Mouse (Mus musculus): Measurements from ENCODE around the gene Plcb3. TPM values are rescaled to one million over a fixed set of nuclear protein-coding genes. Genes with fewer than 3 reads are reported as not detected.
A peak's percentile ranks its signal among the peaks of the same experiment; 100 is the strongest.

Plcb3 gene
- polyA plus RNA-seq, 1 experiment from 2014 or later, result 14.8 TPM

DNA sequence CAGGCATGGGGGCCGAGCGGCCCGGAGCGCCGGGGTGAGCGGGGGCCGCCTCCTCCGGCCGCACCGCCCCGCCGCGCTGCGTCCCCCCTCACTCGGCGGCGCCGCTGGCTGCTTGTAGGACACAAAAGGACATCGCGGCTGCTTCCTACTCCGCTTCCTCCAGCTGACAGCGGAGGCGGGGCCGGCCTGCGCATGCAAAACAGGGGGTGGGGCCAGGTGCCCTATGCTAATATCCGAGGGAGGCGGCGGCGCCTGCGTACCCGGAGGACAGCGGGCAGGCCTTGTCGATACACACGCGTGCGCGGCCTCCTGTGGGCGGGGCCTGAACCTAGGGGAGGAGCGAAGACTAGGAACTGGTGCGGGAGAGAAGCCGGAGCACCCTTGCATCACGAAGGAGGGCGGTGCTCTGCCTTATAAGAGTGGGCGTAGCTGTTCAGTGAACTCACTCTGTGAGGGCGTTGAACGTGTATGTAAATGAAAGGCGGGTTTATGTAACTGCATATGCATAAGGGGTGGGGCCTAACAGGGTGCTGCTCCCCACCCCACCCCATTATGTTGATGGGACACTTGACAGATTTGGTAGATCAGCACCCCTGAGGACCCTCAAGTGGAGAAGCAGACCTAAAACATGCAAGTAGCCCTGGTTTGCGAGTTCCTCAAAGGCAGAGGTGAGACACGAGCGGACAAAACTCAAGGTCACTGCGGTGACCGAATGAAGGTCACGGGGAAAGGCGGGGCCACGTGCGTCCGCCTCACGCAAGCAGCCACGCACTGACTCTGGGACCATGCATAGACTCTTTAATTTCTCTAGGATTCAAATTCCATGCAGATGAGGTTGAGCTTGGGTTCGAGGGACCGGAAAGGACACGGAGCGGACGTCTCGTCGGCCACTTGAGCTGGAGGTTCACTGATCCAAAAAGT is 54.4 kb downstream of the Plcb3 start, which contains the start of gene Esrra:
Esrra (minus strand) TSS at position 167 of the 921 bp plus-strand sequence.
- H3K36me3 ChIP-seq (ENCODE audit: control insufficient read depth, insufficient read depth, low read length), result no peaks in the 10 kb centered on the region
- H3K27me3 ChIP-seq (ENCODE audit: control insufficient read depth, insufficient read depth, low read length), result peaks cover 42% of the 10 kb centered on the region
- H3K4me2 ChIP-seq (replicated peaks; ENCODE audit: low read depth, low read length), result peak within 1 kb of the TSS; percentile 93
- peak; percentile 100 for DNase-seq (ENCODE audit: low spot score)
- WGBS, result 1% methylated on average over 59 of the region's 66 CpGs
- H3K4me3 ChIP-seq (ENCODE audit: low read depth, low read length), result peak within 1 kb of the TSS; percentile 71
- no peaks in the 10 kb centered on the region for H3K9me3 ChIP-seq (ENCODE audit: control insufficient read depth, low read length)
- ATAC-seq (ENCODE audit: low FRiP score), result peak; percentile 95
- H3K9ac ChIP-seq (ENCODE audit: low read depth, low read length), result peak within 1 kb of the TSS; percentile 88
- peaks cover 13% of the 10 kb centered on the region; the same call in 1 of the 2 replicates for H3K4me1 ChIP-seq (replicated peaks; ENCODE audit: control insufficient read depth, insufficient read depth, low read length)
- H3K27ac ChIP-seq (ENCODE audit: low read depth, low read length), result peak within 1 kb of the TSS; percentile 92

- Histone ChIP-seq H3K9me3 (ENCODE audit: control insufficient read depth, low read length) (no peaks in the 10 kb centered on the region), H3K4me2 (replicated peaks; ENCODE audit: low read depth, low read length) (peak overlapping the region; percentile 93), H3K4me3 (ENCODE audit: low read depth, low read length) (peak overlapping the region; percentile 71), H3K27ac (ENCODE audit: low read depth, low read length) (peak overlapping the region; percentile 92), H3K27me3 (ENCODE audit: control insufficient read depth, insufficient read depth, low read length) (peaks cover 32% of the 10 kb centered on the region), H3K9ac (ENCODE audit: low read depth, low read length) (peak overlapping the region; percentile 88), H3K36me3 (ENCODE audit: control insufficient read depth, insufficient read depth, low read length) (no peaks in the 10 kb centered on the region), H3K4me1 (replicated peaks; ENCODE audit: control insufficient read depth, insufficient read depth, low read length) (peaks cover 12% of the 10 kb centered on the region; the same call in 1 of the 2 replicates)
- DNase-seq (ENCODE audit: low spot score), result peak; percentile 66
- no peak for ATAC-seq (ENCODE audit: low FRiP score)
- 2% methylated on average over 41 of the region's 48 CpGs for WGBS
Observed at GRCm38 (mm10) chr19:6920741-6921636, 55.3 kb downstream of the Plcb3 start.

GRCm38 (mm10) chr19:6919876-6920740 is 56.2 kb downstream of the Plcb3 start:
- no peak for ATAC-seq (ENCODE audit: low FRiP score)
- DNase-seq (ENCODE audit: low spot score), result peak; percentile 44
- H3K4me3 ChIP-seq (ENCODE audit: low read depth, low read length), result peak overlapping the region; percentile 71
- H3K36me3 ChIP-seq (ENCODE audit: control insufficient read depth, insufficient read depth, low read length), result no peaks in the 10 kb centered on the region
- H3K9me3 ChIP-seq (ENCODE audit: control insufficient read depth, low read length), result no peaks in the 10 kb centered on the region
- peaks cover 8% of the 10 kb centered on the region; the same call in 1 of the 2 replicates for H3K4me1 ChIP-seq (replicated peaks; ENCODE audit: control insufficient read depth, insufficient read depth, low read length)
- WGBS, result 47% methylated on average over 7 of the region's 8 CpGs
- peaks cover 24% of the 10 kb centered on the region for H3K27me3 ChIP-seq (ENCODE audit: control insufficient read depth, insufficient read depth, low read length)
- H3K4me2 ChIP-seq (replicated peaks; ENCODE audit: low read depth, low read length), result peak overlapping the region; percentile 93
- 0 out of 2 replicates have a peak overlapping the region, but pooled peaks have one; percentile 11 for H3K27ac ChIP-seq (ENCODE audit: low read depth, low read length)
- peak overlapping the region; percentile 88; the same call in 1 of the 2 replicates for H3K9ac ChIP-seq (ENCODE audit: low read depth, low read length)

DNA sequence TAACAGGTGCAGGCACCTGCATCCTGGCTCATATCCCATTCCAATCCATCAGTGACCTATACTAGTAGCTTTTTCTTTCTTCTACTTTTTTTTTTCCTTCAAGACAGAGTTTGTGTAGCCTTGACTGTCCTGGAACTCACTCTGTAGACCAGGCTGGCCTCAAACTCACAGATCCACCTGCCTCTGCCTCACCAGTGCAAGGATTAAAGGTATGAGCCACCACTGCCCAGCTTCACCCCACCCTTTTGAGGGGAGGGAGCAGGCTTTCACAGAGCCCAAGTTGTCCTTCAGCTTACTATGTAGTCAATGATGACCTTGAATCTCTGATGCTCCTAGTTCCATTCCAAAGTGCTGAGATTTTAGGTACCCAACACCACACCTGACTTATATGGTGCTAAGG is 56.8 kb downstream of the Plcb3 start:
- no peak overlapping the region for H3K9ac ChIP-seq (ENCODE audit: low read depth, low read length)
- no peaks in the 10 kb centered on the region for H3K36me3 ChIP-seq (ENCODE audit: control insufficient read depth, insufficient read depth, low read length)
- peaks cover 17% of the 10 kb centered on the region for H3K27me3 ChIP-seq (ENCODE audit: control insufficient read depth, insufficient read depth, low read length)
- DNase-seq (ENCODE audit: low spot score) (no peak), ATAC-seq (ENCODE audit: low FRiP score) (no peak)
- H3K27ac ChIP-seq (ENCODE audit: low read depth, low read length), result no peak overlapping the region
- no peaks in the 10 kb centered on the region for H3K9me3 ChIP-seq (ENCODE audit: control insufficient read depth, low read length)
- H3K4me3 ChIP-seq (ENCODE audit: low read depth, low read length), result no peak overlapping the region
- H3K4me1 ChIP-seq (replicated peaks; ENCODE audit: control insufficient read depth, insufficient read depth, low read length), result peaks cover 5% of the 10 kb centered on the region; the same call in 1 of the 2 replicates
- H3K4me2 ChIP-seq (replicated peaks; ENCODE audit: low read depth, low read length), result no peak overlapping the region

DNA sequence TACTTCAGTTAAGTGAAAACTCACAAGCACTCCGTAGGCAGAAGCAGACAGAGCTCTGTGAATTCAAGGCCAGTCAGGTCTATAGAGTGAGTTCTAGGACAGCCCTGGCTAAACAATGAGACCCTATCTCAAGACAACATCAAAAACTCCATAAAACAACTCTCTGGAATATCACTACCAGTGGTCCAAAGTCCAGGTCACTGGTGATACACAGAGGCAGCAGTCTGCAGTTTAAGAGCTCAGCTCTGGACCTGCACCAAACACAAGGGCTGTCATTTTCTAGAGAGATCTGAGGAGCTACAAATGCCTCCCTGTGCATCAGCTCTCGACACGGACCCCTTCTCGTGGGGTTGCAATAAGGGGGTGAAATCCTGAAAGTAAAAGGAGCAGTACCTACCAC is 57.9 kb downstream of the Plcb3 start:
- no peak overlapping the region for H3K4me2 ChIP-seq (replicated peaks; ENCODE audit: low read depth, low read length)

DNA sequence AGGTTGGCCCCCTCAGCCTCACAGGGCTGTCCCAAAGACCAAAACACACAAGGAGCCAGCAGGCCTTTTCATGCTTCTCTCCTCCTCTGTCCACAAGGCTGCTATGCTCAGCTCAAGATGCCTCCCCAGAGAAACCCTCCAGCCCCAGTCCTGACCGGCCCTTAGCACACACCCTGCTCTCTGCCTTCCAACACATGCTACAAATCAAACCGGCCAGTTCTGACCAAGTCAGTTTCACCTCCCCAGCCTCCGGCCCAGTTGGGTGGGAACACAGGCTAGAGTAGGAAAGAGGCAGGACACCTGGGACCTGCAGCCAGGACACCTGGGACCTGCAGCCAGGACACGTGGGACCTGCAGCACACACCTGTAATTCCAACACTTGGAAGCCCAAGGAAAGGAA is 59.8 kb downstream of the Plcb3 start:
- H3K27ac ChIP-seq (ENCODE audit: low read depth, low read length), result no peak overlapping the region
- H3K4me3 ChIP-seq (ENCODE audit: low read depth, low read length), result no peak overlapping the region
- 90% methylated on average over 4 of the region's 4 CpGs for WGBS
- peaks cover 5% of the 10 kb centered on the region; the same call in 1 of the 2 replicates for H3K4me1 ChIP-seq (replicated peaks; ENCODE audit: control insufficient read depth, insufficient read depth, low read length)
- H3K36me3 ChIP-seq (ENCODE audit: control insufficient read depth, insufficient read depth, low read length), result peaks cover 8% of the 10 kb centered on the region; the same call in 1 of the 2 replicates
- H3K9me3 ChIP-seq (ENCODE audit: control insufficient read depth, low read length), result no peaks in the 10 kb centered on the region
- no peak for ATAC-seq (ENCODE audit: low FRiP score)
- H3K9ac ChIP-seq (ENCODE audit: low read depth, low read length), result no peak overlapping the region
- no peak for DNase-seq (ENCODE audit: low spot score)
- no peak overlapping the region for H3K4me2 ChIP-seq (replicated peaks; ENCODE audit: low read depth, low read length)
- no peaks in the 10 kb centered on the region for H3K27me3 ChIP-seq (ENCODE audit: control insufficient read depth, insufficient read depth, low read length)

More for the DNA sequence above, 57.9 kb downstream of the Plcb3 start:
- Histone ChIP-seq H3K9ac (ENCODE audit: low read depth, low read length) (no peak overlapping the region), H3K27me3 (ENCODE audit: control insufficient read depth, insufficient read depth, low read length) (peaks cover 7% of the 10 kb centered on the region), H3K36me3 (ENCODE audit: control insufficient read depth, insufficient read depth, low read length) (peaks cover 3% of the 10 kb centered on the region; the same call in 1 of the 2 replicates), H3K4me3 (ENCODE audit: low read depth, low read length) (no peak overlapping the region), H3K9me3 (ENCODE audit: control insufficient read depth, low read length) (no peaks in the 10 kb centered on the region), H3K27ac (ENCODE audit: low read depth, low read length) (no peak overlapping the region), H3K4me1 (replicated peaks; ENCODE audit: control insufficient read depth, insufficient read depth, low read length) (peaks cover 5% of the 10 kb centered on the region; the same call in 1 of the 2 replicates)
- ATAC-seq (ENCODE audit: low FRiP score) (no peak), DNase-seq (ENCODE audit: low spot score) (no peak)
- WGBS, result 98% methylated on average over 4 of the region's 4 CpGs

GRCm38 (mm10) chr19:6915276-6915675 is 61.0 kb downstream of the Plcb3 start:
- H3K27ac ChIP-seq (ENCODE audit: low read depth, low read length), result no peak overlapping the region
- peaks cover 5% of the 10 kb centered on the region for H3K4me1 ChIP-seq (replicated peaks; ENCODE audit: control insufficient read depth, insufficient read depth, low read length)
- WGBS, result 87% methylated on average over 4 of the region's 4 CpGs
- H3K9ac ChIP-seq (ENCODE audit: low read depth, low read length), result no peak overlapping the region
- H3K36me3 ChIP-seq (ENCODE audit: control insufficient read depth, insufficient read depth, low read length), result peaks cover 8% of the 10 kb centered on the region; the same call in 1 of the 2 replicates
- H3K9me3 ChIP-seq (ENCODE audit: control insufficient read depth, low read length), result no peaks in the 10 kb centered on the region
- no peaks in the 10 kb centered on the region for H3K27me3 ChIP-seq (ENCODE audit: control insufficient read depth, insufficient read depth, low read length)
- no peak for ATAC-seq (ENCODE audit: low FRiP score)
- H3K4me2 ChIP-seq (replicated peaks; ENCODE audit: low read depth, low read length), result no peak overlapping the region
- no peak overlapping the region for H3K4me3 ChIP-seq (ENCODE audit: low read depth, low read length)
- no peak for DNase-seq (ENCODE audit: low spot score)
